Comparison of ENCODE assay signal across 11 mouse cellular contexts in the genomic region with DNA sequence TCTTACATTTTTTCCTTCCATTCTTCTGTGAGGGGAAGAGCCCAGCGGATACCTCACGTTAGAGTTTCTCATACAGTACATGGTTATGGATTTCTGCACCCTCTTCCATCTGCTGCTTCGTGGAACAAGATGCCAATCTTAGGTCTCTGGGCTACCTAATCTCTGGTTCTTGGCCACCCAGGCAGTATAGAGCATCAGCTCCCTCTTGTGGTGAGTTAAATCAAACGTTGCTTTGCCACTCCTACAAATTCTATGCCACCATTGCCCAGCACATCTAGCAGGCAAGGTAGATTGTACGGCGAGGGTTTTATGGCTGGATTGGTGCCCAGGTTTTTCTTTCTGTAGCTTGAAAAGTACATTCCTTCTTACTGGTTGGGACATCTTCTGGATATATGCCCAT.
DNase-seq lines count a peak whose midpoint lies in the region.
"Had no signal": no experiment of that assay in that cellular context is flagged by ENCODE, and none has a peak within 500 bp of the region (broad histone marks: within the 10 kb centered on the region; RNA-seq: fewer than 3 reads in every experiment).

No protein-coding gene starts in this region.

- DNase-seq in adrenal gland, adult 2 months = peak; percentile 4
- DNase-seq in adrenal gland, postnatal 4 days (ENCODE audit: low spot score in 2 of 2) = no peak
- peak; percentile 28 for DNase-seq in kidney, adult 9 months
- no peak for DNase-seq in kidney, postnatal 10 days
- DNase-seq in ES-CJ7 (ENCODE audit: low read depth, low spot score) = peak; percentile 79
- DNase-seq in embryo, embryonic 10.5 days (ENCODE audit: low spot score) = peak; percentile 44
- no peak for DNase-seq in testis, postnatal 14 days (ENCODE audit: low spot score)
- no peak for DNase-seq in left cerebral cortex, adult 18-20 months (ENCODE audit: low spot score in 2 of 2)
- DNase-seq: liver, postnatal 0 days; spleen, adult 18-20 months; thymus, postnatal 4 days had no signal

Comparison
In these comparisons a context has a peak if more than half of its experiments do, and no peak if none do; other contexts are left out.
1. DNase-seq: peak in adrenal gland, adult 2 months (single experiment), kidney, adult 9 months (single experiment), ES-CJ7 (single experiment) and embryo, embryonic 10.5 days (single experiment); none in adrenal gland, postnatal 4 days (0 of 2), kidney, postnatal 10 days (single experiment), testis, postnatal 14 days (single experiment) and left cerebral cortex, adult 18-20 months (0 of 2).